Mouse (Mus musculus): ENCODE results near the gene Asl. TPM values are rescaled to one million over a fixed set of nuclear protein-coding genes. Genes with fewer than 3 reads are reported as not detected.
A peak's percentile ranks its signal among the peaks of the same experiment; 100 is the strongest.
"Not testable (repeated sequence)": the region's sequence is repeated elsewhere in the genome, so short reads cannot be mapped to it uniquely, and the experiment has no call there.

Gene Asl
- polyA plus RNA-seq, 1 experiment: 23.4 TPM

GRCm38 (mm10) chr5:130052510-130052909 lies 23.5 kb upstream of the Asl start:
- peak overlapping the region; percentile 10; the same call in 1 of the 2 replicates for H3K27ac ChIP-seq (replicated peaks; ENCODE audit: low read depth, low read length)

GRCm38 (mm10) chr5:130051073-130051860 lies 22.2 kb upstream of the Asl start:
- H3K27ac ChIP-seq (replicated peaks; ENCODE audit: low read depth, low read length): peak overlapping the region; percentile 33
- H3K4me3 ChIP-seq (ENCODE audit: insufficient read depth, low read depth, low read length): no peak overlapping the region
- peaks cover 40% of the 10 kb centered on the region for H3K4me1 ChIP-seq (ENCODE audit: control insufficient read depth, insufficient read depth, insufficient read length, low read length)

More at GRCm38 (mm10) chr5:130052510-130052909, 23.5 kb upstream of the Asl start:
- Histone ChIP-seq H3K4me1 (ENCODE audit: control insufficient read depth, insufficient read depth, insufficient read length, low read length) (peaks cover 32% of the 10 kb centered on the region), H3K4me3 (ENCODE audit: insufficient read depth, low read depth, low read length) (no peak overlapping the region)

GRCm38 (mm10) chr5:130050416-130050815 lies 21.4 kb upstream of the Asl start:
- H3K4me3 ChIP-seq (ENCODE audit: insufficient read depth, low read depth, low read length): no peak overlapping the region
- H3K27ac ChIP-seq (replicated peaks; ENCODE audit: low read depth, low read length): no peak overlapping the region; the same call in 1 of the 2 replicates

GRCm38 (mm10) chr5:130048786-130049520 lies 19.9 kb upstream of the Asl start:
- no peak overlapping the region for H3K4me3 ChIP-seq (ENCODE audit: insufficient read depth, low read depth, low read length)
- peak overlapping the region; percentile 63 for H3K27ac ChIP-seq (replicated peaks; ENCODE audit: low read depth, low read length)
- H3K4me1 ChIP-seq (ENCODE audit: control insufficient read depth, insufficient read depth, insufficient read length, low read length): peaks cover 57% of the 10 kb centered on the region

More at GRCm38 (mm10) chr5:130050416-130050815, 21.4 kb upstream of the Asl start:
- H3K4me1 ChIP-seq (ENCODE audit: control insufficient read depth, insufficient read depth, insufficient read length, low read length): peaks cover 48% of the 10 kb centered on the region

GRCm38 (mm10) chr5:130047013-130047412 lies 18.0 kb upstream of the Asl start:
- Histone ChIP-seq H3K4me1 (ENCODE audit: control insufficient read depth, insufficient read depth, insufficient read length, low read length) (peaks cover 48% of the 10 kb centered on the region), H3K4me3 (ENCODE audit: insufficient read depth, low read depth, low read length) (no peak overlapping the region), H3K27ac (replicated peaks; ENCODE audit: low read depth, low read length) (peak overlapping the region; percentile 69)

DNA sequence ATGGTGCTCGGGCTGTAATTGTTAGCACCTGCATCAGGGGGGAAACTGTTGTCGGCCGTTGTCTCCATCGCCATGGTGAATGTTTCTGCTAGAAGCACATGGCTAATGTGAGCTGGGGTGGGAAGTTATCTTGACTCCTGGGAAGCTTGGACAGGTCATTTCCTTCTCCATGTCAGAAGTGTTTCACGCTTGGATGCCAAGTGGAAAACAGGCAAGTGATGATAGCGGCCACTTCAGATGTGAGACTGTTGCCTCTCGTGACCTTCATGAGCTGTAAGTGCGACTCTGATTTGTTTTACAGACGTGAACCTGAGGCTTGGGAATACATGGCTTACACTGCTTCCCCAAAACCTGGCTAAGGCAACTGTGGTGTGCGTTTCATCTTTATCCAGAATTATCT lies 17.5 kb upstream of the Asl start:
- Histone ChIP-seq H3K27ac (replicated peaks; ENCODE audit: low read depth, low read length) (peak overlapping the region; percentile 69), H3K4me3 (ENCODE audit: insufficient read depth, low read depth, low read length) (no peak overlapping the region), H3K4me1 (ENCODE audit: control insufficient read depth, insufficient read depth, insufficient read length, low read length) (peaks cover 47% of the 10 kb centered on the region)

- Histone ChIP-seq H3K4me1 (ENCODE audit: control insufficient read depth, insufficient read depth, insufficient read length, low read length) (peaks cover 43% of the 10 kb centered on the region), H3K27ac (replicated peaks; ENCODE audit: low read depth, low read length) (peak overlapping the region; percentile 69), H3K4me3 (ENCODE audit: insufficient read depth, low read depth, low read length) (no peak overlapping the region)
These were observed 17.1 kb upstream of the Asl start for GRCm38 (mm10) chr5:130046100-130046499.

DNA sequence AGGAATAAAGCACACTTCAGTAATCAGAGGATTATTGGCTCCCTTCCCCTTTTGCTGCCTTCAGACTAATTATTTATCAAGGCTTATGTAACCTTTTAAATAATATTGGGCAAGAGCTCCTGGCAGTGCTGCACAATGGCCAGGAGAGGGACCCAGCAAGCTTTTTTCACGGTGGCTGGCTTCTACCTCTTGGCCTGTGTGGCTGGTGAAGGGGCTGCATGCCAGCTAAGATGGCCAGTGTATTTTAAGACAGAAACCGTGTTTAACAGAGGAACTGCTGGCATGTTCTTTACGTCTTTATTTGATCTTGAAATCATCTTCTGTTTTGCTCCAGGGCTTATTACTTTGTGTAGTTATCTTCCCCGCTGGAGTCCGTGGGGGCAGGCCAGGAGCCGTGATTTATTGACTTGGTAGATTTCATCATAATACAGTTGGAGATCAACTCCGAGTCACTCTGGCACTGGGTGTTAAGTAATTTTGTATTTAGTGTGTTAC lies 15.2 kb upstream of the Asl start:
- Histone ChIP-seq H3K4me3 (ENCODE audit: insufficient read depth, low read depth, low read length) (no peak overlapping the region), H3K27ac (replicated peaks; ENCODE audit: low read depth, low read length) (peak overlapping the region; percentile 32; the same call in 1 of the 2 replicates), H3K4me1 (ENCODE audit: control insufficient read depth, insufficient read depth, insufficient read length, low read length) (peaks cover 37% of the 10 kb centered on the region)

DNA sequence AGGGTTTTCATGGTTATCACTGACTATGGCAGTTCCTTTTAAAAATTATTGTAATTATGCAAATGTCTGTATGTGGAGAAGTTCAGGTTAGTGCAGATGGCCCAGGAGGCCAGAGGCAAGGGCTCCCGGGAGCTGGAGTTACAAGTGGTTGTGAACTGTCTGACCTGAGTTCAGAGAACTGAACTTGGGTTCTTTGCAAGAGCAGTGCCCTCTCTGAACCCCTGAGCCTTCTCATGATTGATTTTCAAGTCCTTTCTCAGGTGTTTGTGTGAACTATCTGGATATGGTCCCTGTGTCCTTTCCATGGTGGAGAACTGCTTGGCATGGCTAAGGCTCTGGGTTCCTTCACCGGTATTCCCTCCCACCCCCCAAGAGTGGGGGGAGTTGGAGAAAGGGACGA lies 14.7 kb upstream of the Asl start:
- peak overlapping the region; percentile 32; the same call in 1 of the 2 replicates for H3K27ac ChIP-seq (replicated peaks; ENCODE audit: low read depth, low read length)
- no peak overlapping the region for H3K4me3 ChIP-seq (ENCODE audit: insufficient read depth, low read depth, low read length)
- H3K4me1 ChIP-seq (ENCODE audit: control insufficient read depth, insufficient read depth, insufficient read length, low read length): peaks cover 33% of the 10 kb centered on the region

- no peak overlapping the region for H3K27ac ChIP-seq (replicated peaks; ENCODE audit: low read depth, low read length)
- no peak overlapping the region for H3K4me3 ChIP-seq (ENCODE audit: insufficient read depth, low read depth, low read length)
- peaks cover 20% of the 10 kb centered on the region for H3K4me1 ChIP-seq (ENCODE audit: control insufficient read depth, insufficient read depth, insufficient read length, low read length)
These were observed 12.2 kb upstream of the Asl start for GRCm38 (mm10) chr5:130041262-130041661.

- Histone ChIP-seq H3K4me3 (ENCODE audit: insufficient read depth, low read depth, low read length) (no peak overlapping the region), H3K4me1 (ENCODE audit: control insufficient read depth, insufficient read depth, insufficient read length, low read length) (peaks cover 15% of the 10 kb centered on the region), H3K27ac (replicated peaks; ENCODE audit: low read depth, low read length) (no peak overlapping the region)
These were observed 11.8 kb upstream of the Asl start for GRCm38 (mm10) chr5:130040797-130041196.

DNA sequence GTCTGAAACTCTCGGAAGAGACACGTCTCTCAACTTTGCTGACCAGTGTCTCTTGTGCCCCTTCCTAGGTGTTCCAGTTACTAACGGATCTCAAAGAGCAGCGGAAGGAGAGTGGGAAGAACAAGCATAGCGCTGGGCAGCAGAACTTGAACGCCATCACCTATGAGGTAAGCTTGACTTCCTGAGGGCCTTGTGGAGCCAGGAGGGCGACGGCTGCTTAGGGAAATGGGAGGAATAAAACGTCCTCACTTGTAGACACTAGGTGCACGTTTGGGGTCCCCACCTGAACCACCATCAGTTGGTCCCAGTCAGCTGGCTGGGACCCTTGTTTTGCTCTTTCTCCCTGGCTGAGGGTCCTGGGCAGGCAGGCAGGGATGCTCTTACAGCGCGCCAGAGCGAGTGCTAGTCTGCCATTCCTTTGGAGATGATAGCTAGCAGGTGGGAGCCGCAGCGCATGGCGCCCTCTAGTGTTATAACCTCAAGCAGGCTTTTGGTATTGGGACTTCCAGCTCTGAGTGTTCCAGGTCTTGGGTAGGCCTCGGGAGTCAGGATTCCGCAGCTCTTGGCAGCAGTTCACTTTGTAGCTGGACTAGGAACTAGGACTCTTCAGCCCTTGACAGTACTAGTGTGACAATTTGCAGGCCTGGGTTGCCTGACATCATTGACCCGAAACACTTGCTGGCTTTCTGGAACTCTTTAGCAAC lies 8.9 kb upstream of the Asl start:
- no peak overlapping the region for H3K4me3 ChIP-seq (ENCODE audit: insufficient read depth, low read depth, low read length)

GRCm38 (mm10) chr5:130036300-130036699 lies 7.3 kb upstream of the Asl start:
- not testable (repeated sequence) for H3K4me1 ChIP-seq (ENCODE audit: control insufficient read depth, insufficient read depth, insufficient read length, low read length); H3K27ac ChIP-seq (replicated peaks; ENCODE audit: low read depth, low read length); H3K4me3 ChIP-seq (ENCODE audit: insufficient read depth, low read depth, low read length)

More for the DNA sequence above, 8.9 kb upstream of the Asl start:
- Histone ChIP-seq H3K4me1 (ENCODE audit: control insufficient read depth, insufficient read depth, insufficient read length, low read length) (0 out of 2 replicates have a peak, but pooled peaks cover 2% of the 10 kb centered on the region), H3K27ac (replicated peaks; ENCODE audit: low read depth, low read length) (no peak overlapping the region)

GRCm38 (mm10) chr5:130033869-130034268 lies 4.8 kb upstream of the Asl start:
- H3K27ac ChIP-seq (replicated peaks; ENCODE audit: low read depth, low read length): no peak overlapping the region

More at GRCm38 (mm10) chr5:130033869-130034268, 4.8 kb upstream of the Asl start:
- H3K4me3 ChIP-seq (ENCODE audit: insufficient read depth, low read depth, low read length): no peak overlapping the region
- peaks cover 10% of the 10 kb centered on the region for H3K4me1 ChIP-seq (ENCODE audit: control insufficient read depth, insufficient read depth, insufficient read length, low read length)

Measured in brown adipose tissue, adult 24 weeks (tissue).